Mouse (Mus musculus): ENCODE results near the gene Scyl2.
"Not testable (repeated sequence)": the region's sequence is repeated elsewhere in the genome, so short reads cannot be mapped to it uniquely, and the experiment has no call there.

Scyl2 gene

DNA sequence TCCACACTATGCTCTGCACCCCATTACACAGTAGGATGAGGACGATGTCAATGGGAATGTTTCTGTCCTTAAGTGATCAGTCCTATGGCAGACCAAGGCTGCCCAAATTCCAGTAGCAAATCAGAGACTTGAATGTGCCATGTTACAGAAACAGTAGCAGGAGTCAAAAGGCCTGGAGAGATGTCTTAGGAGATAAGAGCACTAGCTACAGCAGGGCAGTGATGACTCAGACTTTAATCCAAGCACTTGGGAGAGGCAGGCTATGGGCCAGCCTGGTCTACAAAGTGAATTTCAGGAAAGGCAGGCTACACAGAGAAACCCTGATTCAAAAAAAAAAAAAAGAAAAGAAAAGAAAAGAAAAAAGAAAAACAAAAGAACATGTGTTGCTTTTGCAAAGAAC, 6.6 kb downstream of the Scyl2 start:
- no peak for DNase-seq (ENCODE audit: low spot score in 2 of 2)

- no peak for DNase-seq (ENCODE audit: low spot score in 2 of 2)
These were observed 8.0 kb downstream of the Scyl2 start for GRCm38 (mm10) chr10:89678054-89678453.

- no peak for DNase-seq (ENCODE audit: low spot score in 2 of 2)
These were observed 9.5 kb downstream of the Scyl2 start for GRCm38 (mm10) chr10:89676609-89677008.

GRCm38 (mm10) chr10:89670371-89670770, 15.7 kb downstream of the Scyl2 start:
- not testable (repeated sequence) for DNase-seq (ENCODE audit: low spot score in 2 of 2)

- no peak for DNase-seq (ENCODE audit: low spot score in 2 of 2)
These were observed 18.5 kb downstream of the Scyl2 start for GRCm38 (mm10) chr10:89667571-89667970.

DNA sequence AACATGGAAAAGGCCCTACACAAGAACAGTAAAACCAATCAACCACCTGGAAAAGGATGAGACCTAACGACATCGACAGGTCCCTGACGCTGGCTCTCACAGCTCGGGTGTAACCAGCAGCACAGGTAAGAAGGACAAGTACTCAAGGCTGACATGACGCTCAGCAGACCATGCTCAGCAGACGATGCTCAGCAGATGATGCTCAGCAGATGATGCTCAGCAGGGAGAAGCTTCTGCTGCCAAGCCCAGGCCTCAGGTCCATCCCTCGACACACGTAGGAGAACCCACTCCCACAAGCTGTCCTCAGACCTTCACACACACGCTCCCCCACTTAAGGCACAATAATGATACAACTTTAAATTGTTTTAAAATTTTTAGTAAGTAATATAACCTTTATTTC, 20.4 kb downstream of the Scyl2 start:
- no peak for DNase-seq (ENCODE audit: low spot score in 2 of 2)

DNA sequence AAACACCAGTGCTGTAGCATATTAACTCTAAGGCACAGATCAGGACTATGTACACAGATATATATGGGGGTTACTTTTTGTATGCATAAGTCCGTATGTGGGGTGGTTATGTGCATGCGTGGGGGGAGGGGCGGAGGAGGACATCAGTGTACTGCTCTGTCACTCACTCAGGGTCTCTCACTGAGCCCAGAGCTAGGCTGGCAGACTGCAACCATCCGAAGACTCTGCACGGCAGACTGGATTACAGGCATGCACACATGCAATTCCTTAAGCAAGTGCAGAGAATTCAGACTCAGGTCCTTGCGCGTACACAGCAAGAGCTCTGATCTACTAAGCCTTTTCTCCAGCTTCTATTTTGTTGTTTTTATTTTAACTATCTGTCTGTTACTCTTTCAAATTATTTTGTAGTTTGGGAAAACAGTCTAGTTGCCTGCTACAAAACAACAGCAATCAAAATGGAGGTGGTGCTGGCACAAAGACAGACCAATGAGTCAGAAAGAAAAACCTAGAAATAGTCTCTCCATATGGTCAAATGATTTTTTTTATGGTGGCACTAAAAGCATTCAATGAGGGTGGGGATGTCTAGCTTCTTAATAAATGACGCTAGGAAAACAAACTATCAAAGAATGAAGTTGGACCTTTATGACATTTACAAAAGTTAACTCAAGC, 21.0 kb downstream of the Scyl2 start:
- no peak for DNase-seq (ENCODE audit: low spot score in 2 of 2)

- DNase-seq (ENCODE audit: low spot score in 2 of 2): no peak
These were observed 29.7 kb downstream of the Scyl2 start for GRCm38 (mm10) chr10:89656366-89656765.

DNA sequence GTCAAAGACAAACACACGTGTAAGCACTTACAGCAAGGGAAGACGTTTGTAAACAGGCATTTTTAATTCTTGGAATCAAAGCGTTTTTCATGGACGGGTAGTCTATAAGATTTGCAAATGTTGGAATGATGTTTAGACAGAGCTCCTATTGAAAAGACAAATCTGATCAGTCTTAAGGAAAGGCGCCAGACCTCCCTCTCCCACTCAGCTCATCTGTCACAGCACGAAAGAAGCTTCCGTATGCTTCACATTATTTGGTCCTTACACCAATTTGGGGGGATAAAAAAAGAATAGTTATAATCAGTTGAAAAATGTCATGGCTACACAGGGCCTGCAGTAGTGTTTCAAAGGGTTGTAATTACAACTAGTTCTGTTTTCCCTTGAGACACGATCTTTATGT, 33.2 kb downstream of the Scyl2 start:
- DNase-seq (ENCODE audit: low spot score in 2 of 2): no peak

DNA sequence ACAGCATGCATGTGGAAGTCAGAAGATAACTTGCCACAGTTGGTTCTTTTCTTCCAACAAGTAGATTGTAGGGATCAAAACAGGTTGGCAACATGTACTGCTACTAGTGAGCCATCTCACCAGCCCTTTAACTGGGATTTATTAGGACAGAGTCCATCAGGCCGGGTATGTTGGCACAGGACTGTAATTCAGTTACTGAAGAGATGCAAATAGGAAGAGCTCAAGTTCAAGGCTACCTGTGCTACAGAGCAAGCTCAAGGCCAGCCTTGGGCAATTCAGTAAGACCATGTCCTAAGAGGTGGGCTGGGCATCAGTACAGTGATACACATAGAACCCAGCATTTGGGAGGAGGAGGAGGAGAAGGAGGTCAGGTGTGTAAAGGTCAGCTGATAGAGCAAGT, 34.4 kb downstream of the Scyl2 start:
- no peak for DNase-seq (ENCODE audit: low spot score in 2 of 2)

DNA sequence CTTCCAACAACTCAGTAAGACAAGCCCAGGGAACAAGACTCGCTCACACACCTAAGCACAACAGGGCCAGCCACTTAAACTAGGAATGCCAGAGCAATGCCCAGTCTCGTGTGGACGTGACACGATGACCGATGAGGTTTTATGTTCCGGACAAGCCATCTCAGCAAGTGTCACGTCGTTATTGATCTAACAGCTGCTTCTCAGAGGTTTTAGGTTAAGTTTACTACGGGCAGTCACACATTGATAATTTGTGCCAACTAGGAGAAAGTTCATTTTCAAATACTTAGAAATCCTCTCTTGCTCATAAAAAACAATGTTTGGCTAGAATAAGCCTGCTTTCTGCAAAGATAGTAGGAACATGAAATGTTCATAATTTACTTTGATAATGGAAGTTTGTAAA, 39.2 kb downstream of the Scyl2 start:
- no peak for DNase-seq (ENCODE audit: low spot score in 2 of 2)

DNA sequence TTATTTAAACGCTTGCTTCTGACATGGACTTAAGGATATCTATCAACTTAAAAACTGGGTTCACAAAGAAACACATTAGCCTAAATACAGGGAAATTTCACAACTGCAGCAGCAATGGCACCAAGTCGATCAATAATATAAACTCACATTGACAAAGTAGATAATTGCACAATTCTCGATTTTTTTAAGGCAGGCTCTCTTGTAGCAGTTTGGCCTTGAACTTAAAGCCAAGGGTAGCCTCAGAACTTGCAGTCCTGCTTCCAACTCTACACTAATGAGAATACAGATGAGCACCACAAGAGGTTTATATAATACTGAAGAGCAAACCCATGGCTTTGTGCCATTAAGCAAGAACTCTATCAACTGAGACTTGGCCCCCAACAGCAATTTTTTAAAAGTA, 49.1 kb downstream of the Scyl2 start:
- no peak for DNase-seq (ENCODE audit: low spot score in 2 of 2)

GRCm38 (mm10) chr10:89635018-89635417, 51.1 kb downstream of the Scyl2 start:
- no peak for DNase-seq (ENCODE audit: low spot score in 2 of 2)

DNA sequence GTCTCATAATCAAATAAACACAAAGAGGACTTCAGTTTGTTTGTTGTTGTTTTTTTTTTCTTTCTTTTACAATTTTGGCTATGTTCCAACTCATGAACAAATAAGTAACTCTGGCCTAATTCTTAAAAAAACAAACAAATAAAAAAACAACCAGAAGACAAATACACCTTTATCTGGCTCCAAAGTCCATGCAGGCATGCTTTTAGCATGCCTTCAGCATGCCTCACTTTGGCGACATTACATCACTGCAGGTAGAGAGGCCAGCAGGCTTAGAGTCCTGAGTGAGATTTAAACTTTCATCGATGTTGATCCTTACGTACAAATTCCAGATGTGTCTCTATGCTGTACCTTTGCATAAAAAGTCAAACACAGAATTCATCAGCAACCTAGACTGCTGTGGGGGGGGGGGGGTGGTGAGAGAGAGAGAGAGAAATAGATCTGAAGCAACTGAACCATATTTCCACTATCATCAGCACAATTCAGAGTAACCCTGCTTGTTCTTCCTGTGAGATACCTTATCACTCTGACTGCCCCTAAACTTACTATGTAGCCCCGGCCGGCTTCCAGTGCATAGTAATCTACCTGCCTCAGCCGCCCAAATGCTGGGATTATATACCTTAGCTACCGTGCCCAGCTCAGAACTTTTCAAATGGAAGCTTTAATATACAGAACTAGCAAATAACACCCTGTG, 52.2 kb downstream of the Scyl2 start:
- no peak for DNase-seq (ENCODE audit: low spot score in 2 of 2)

- DNase-seq (ENCODE audit: low spot score in 2 of 2): no peak
These were observed 53.0 kb downstream of the Scyl2 start for GRCm38 (mm10) chr10:89633121-89633520.

- no peak for DNase-seq (ENCODE audit: low spot score in 2 of 2)
These were observed 54.3 kb downstream of the Scyl2 start for GRCm38 (mm10) chr10:89631831-89632230.

GRCm38 (mm10) chr10:89630564-89630963, 55.5 kb downstream of the Scyl2 start:
- DNase-seq (ENCODE audit: low spot score in 2 of 2): no peak

- DNase-seq (ENCODE audit: low spot score in 2 of 2): no peak
These were observed 56.0 kb downstream of the Scyl2 start for GRCm38 (mm10) chr10:89630052-89630451.

DNA sequence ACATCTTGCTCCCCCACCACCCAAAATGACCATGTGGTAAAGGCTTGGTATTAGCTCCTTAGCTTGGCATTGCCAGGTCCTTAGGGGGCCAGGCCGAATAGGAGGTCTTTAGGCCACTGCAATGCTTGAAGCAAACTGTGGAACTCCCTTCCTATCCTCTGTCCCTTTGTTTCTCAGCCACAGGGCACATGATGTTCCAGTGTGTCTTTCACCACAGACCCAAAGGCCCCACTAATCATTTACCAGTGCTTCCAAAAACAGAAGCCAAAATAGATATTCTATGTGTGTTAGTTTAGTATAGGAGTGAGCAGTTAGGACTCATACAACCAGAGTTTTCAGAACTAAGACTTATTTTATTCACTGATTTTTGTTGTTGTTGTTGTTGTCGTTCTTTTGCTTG, 59.4 kb downstream of the Scyl2 start:
- no peak for DNase-seq (ENCODE audit: low spot score in 2 of 2)

GRCm38 (mm10) chr10:89624196-89624595, 61.9 kb downstream of the Scyl2 start:
- DNase-seq (ENCODE audit: low spot score in 2 of 2): no peak

DNA sequence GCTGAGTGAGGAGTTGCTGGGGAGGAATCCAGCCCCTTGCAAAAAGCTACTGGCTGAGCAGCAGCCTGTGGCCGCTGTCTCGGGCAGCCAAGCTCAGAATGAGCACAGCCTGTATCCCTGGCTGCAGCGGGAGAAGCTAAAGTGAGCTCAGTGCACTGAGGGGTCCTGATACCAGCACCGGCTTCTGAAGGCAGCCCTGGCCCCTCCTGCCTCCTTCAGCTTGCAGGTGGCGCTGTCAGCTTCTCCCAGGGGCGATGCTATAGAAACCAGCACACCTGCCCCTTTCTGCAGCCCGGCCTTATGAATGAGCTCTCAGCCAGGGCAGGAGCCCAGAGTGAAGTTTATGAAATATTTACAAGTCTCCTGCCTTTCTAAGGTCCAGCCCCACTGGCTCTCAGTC, 65.0 kb downstream of the Scyl2 start, which contains the start of gene Slc17a8:
Gene Slc17a8 (minus strand): TSS at position 125 of the 400 bp plus-strand sequence.
- DNase-seq (ENCODE audit: low spot score in 2 of 2): no peak

- DNase-seq (ENCODE audit: low spot score in 2 of 2): no peak
These were observed 86.8 kb downstream of the Scyl2 start for GRCm38 (mm10) chr10:89599311-89599710.

DNA sequence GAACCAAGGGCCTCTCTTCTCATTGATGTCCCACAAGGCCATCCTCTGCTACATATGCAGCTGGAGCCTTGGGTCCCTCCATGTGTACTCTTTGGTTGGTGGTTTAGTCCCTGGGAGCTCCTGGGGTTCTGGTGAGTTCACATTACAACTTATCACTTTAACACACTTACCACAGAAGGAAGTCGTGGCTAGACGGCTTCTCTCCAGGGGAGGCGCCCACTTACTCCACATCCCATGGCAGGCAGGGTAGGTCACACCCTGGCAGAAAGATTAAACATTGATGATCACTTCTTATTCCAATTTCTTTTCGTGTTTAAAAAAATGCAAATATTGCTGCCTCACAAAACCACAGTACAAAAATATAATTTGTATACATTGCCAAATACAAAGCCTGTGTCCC, 88.8 kb downstream of the Scyl2 start:
- no peak for DNase-seq (ENCODE audit: low spot score in 2 of 2)

- DNase-seq (ENCODE audit: low spot score in 2 of 2): no peak
These were observed 90.2 kb downstream of the Scyl2 start for GRCm38 (mm10) chr10:89595935-89596334.
